Mouse (Mus musculus): ENCODE results near the gene Olfr573-ps1. TPM values are rescaled to one million over a fixed set of nuclear protein-coding genes. Genes with fewer than 3 reads are reported as not detected.

Gene Olfr573-ps1
- polyA plus RNA-seq, 1 experiment from 2014 or later: not detected

DNA sequence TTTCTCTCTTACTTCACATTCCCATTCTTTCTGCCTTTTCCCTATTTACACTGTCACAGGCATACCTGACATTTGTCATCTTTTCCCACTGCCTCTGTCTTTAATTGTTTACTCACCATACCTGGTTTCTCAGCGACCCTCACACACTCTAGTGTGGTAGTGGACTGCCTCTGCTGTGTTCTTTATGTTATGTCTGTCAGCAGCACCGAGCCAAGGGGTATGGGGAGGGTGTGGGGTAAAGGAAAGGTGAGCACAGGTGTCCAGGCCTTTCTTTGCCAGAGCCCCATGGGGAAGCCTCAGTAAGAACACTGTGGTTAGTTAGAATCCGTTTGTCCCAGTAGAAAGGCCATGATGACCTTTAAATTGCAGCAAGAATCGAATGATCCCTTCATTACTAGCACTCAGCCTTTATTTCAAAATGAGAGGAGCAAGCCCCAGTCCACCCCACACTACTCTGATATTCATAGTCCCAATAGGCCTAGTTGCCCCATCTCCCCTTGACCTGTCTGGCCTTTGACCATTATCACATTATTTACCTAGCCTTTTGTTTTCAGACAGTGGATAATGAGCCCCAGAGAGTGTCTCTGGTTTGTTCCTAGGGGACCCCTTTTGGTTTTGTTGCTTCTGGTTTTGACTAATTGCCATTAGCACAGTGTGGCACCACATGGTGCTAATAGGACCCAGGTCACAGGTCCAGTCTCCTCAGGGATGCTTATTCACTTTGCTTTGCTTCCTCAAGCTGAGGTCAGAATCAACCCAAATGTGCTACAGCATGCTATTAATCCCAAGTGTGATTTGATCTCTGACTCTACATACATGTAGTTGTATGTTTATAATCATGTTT is 25.1 kb downstream of the Olfr573-ps1 start, which contains the start of gene Olfr571:
Gene Olfr571 (minus strand): TSS at position 505 of the 844 bp plus-strand sequence.
- Histone ChIP-seq H3K9me3 (ENCODE audit: low read length) (no peaks in the 10 kb centered on the region), H3K27me3 (ENCODE audit: insufficient read depth, low read length) (no peaks in the 10 kb centered on the region), H3K4me3 (ENCODE audit: low read depth, low read length) (no peak within 1 kb of the TSS), H3K4me1 (ENCODE audit: insufficient read depth) (no peaks in the 10 kb centered on the region), H3K9ac (replicated peaks) (no peak within 1 kb of the TSS), H3K27ac (ENCODE audit: low read depth) (no peak within 1 kb of the TSS), H3K36me3 (replicated peaks; ENCODE audit: insufficient read depth, low read length) (no peaks in the 10 kb centered on the region), H3K4me2 (ENCODE audit: low read depth, low read length) (no peak within 1 kb of the TSS)
- 57% methylated on average over 4 of the region's 4 CpGs for WGBS (ENCODE audit: insufficient replicate concordance)
- DNase-seq (no peak), ATAC-seq (no peak)
- TF ChIP-seq CTCF (IDR thresholded peaks at IDR 0.05; ENCODE audit: low read depth): no peak
- TF ChIP-seq EP300 (IDR thresholded peaks at IDR 0.05; ENCODE audit: low read depth): no peak

DNA sequence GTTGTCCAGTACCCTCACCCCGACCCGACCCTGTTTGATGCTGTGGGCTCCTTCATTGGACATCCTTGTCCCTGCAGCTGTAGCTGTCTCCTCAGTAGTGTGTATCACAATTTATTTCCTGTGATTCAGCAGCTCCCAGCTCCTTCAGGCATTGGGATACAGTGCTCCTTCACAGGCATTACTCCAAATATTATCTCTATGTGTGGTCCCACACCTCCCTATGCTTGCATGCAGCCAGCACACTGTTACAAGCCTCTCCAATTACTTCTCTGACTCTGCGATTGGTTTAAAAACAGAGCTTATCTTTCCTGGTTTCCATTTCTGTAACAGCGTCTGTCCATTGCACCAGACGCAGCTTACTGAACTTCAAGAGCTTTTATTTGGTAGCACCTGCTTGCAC is 26.0 kb downstream of the Olfr573-ps1 start:
- no peaks in the 10 kb centered on the region for H3K36me3 ChIP-seq (replicated peaks; ENCODE audit: insufficient read depth, low read length)
- DNase-seq (no peak), ATAC-seq (no peak)
- H3K27ac ChIP-seq (ENCODE audit: low read depth): no peak overlapping the region
- H3K27me3 ChIP-seq (ENCODE audit: insufficient read depth, low read length): no peaks in the 10 kb centered on the region
- no peaks in the 10 kb centered on the region for H3K9me3 ChIP-seq (ENCODE audit: low read length)
- H3K9ac ChIP-seq (replicated peaks): no peak overlapping the region
- H3K4me3 ChIP-seq (ENCODE audit: low read depth, low read length): no peak overlapping the region
- 46% methylated on average over 5 of the region's 5 CpGs for WGBS (ENCODE audit: insufficient replicate concordance)
- H3K4me2 ChIP-seq (ENCODE audit: low read depth, low read length): no peak overlapping the region
- H3K4me1 ChIP-seq (ENCODE audit: insufficient read depth): no peaks in the 10 kb centered on the region
- TF ChIP-seq EP300 (IDR thresholded peaks at IDR 0.05; ENCODE audit: low read depth): no peak
- no peak for TF ChIP-seq CTCF (IDR thresholded peaks at IDR 0.05; ENCODE audit: low read depth)

DNA sequence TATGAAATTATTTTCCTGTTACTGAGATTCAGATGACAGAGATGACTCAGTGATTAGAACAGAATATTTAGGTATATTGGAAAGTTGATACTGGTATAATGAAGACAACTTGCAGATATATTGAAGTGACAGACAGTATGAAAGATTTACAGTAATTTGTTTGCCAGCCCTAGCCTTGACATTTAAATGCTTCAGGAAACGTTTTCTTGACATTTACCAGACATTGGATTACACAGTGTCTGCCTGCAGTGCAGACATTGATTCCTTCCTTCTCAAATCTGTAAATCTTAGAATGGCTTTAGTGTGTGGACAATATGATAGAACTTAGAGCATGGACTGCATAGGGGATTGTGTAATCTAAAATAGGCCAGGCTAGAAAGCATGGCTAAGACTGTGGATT is 27.1 kb downstream of the Olfr573-ps1 start:
- Histone ChIP-seq H3K9me3 (ENCODE audit: low read length) (no peaks in the 10 kb centered on the region), H3K27me3 (ENCODE audit: insufficient read depth, low read length) (no peaks in the 10 kb centered on the region), H3K4me1 (ENCODE audit: insufficient read depth) (no peaks in the 10 kb centered on the region), H3K9ac (replicated peaks) (no peak overlapping the region), H3K4me2 (ENCODE audit: low read depth, low read length) (no peak overlapping the region), H3K4me3 (ENCODE audit: low read depth, low read length) (no peak overlapping the region), H3K36me3 (replicated peaks; ENCODE audit: insufficient read depth, low read length) (no peaks in the 10 kb centered on the region), H3K27ac (ENCODE audit: low read depth) (no peak overlapping the region)
- ATAC-seq (no peak), DNase-seq (no peak)
- TF ChIP-seq EP300 (IDR thresholded peaks at IDR 0.05; ENCODE audit: low read depth): no peak
- no peak for TF ChIP-seq CTCF (IDR thresholded peaks at IDR 0.05; ENCODE audit: low read depth)
- WGBS (ENCODE audit: insufficient replicate concordance): 31% methylated on average over 1 of the region's 1 CpGs

Other genes with a start within 250 kb of the Olfr573-ps1 start
- not detected in 2 replicates for gene Olfr557, start 246.7 kb downstream of the Olfr573-ps1 start, polyA plus RNA-seq (2015; fragmentation: Nextera tagmentation; extraction: Ambion mirVana)
- gene Olfr558, start 240.4 kb downstream of the Olfr573-ps1 start, polyA plus RNA-seq (2015; fragmentation: Nextera tagmentation; extraction: Ambion mirVana): 0.04 TPM in 1 of 2 replicates, not detected in the other
- not detected in 2 replicates for gene Olfr33, start 223.5 kb downstream of the Olfr573-ps1 start, polyA plus RNA-seq (2015; fragmentation: Nextera tagmentation; extraction: Ambion mirVana)
- gene Olfr559, start 215.1 kb downstream of the Olfr573-ps1 start, polyA plus RNA-seq (2015; fragmentation: Nextera tagmentation; extraction: Ambion mirVana): not detected in 2 replicates
- gene Olfr560, start 183.2 kb downstream of the Olfr573-ps1 start, polyA plus RNA-seq (2015; fragmentation: Nextera tagmentation; extraction: Ambion mirVana): not detected in 2 replicates
- 0.04 TPM in 1 of 2 replicates, not detected in the other for gene Olfr78, start 183.1 kb downstream of the Olfr573-ps1 start, polyA plus RNA-seq (2015; fragmentation: Nextera tagmentation; extraction: Ambion mirVana)
- not detected in 2 replicates for gene Olfr561, start 171.4 kb downstream of the Olfr573-ps1 start, polyA plus RNA-seq (2015; fragmentation: Nextera tagmentation; extraction: Ambion mirVana)
- not detected in 2 replicates for gene Olfr564, start 139.1 kb downstream of the Olfr573-ps1 start, polyA plus RNA-seq (2015; fragmentation: Nextera tagmentation; extraction: Ambion mirVana)
- gene Olfr566, start 83.8 kb downstream of the Olfr573-ps1 start, polyA plus RNA-seq (2015; fragmentation: Nextera tagmentation; extraction: Ambion mirVana): not detected in 2 replicates
- not detected in 2 replicates for gene Olfr568, start 65.5 kb downstream of the Olfr573-ps1 start, polyA plus RNA-seq (2015; fragmentation: Nextera tagmentation; extraction: Ambion mirVana)
- not detected in 2 replicates for gene Olfr569, start 51.7 kb downstream of the Olfr573-ps1 start, polyA plus RNA-seq (2015; fragmentation: Nextera tagmentation; extraction: Ambion mirVana)
- gene Olfr570, start 48.0 kb downstream of the Olfr573-ps1 start, polyA plus RNA-seq (2015; fragmentation: Nextera tagmentation; extraction: Ambion mirVana): not detected in 2 replicates
- gene Olfr571, start 25.0 kb downstream of the Olfr573-ps1 start, polyA plus RNA-seq (2015; fragmentation: Nextera tagmentation; extraction: Ambion mirVana): not detected in 2 replicates
- gene Olfr572, start 18.2 kb downstream of the Olfr573-ps1 start, polyA plus RNA-seq (2015; fragmentation: Nextera tagmentation; extraction: Ambion mirVana): not detected in 2 replicates
- not detected in 2 replicates for gene Olfr574, start 5.9 kb upstream of the Olfr573-ps1 start, polyA plus RNA-seq (2015; fragmentation: Nextera tagmentation; extraction: Ambion mirVana)
- gene Olfr575, start 16.2 kb upstream of the Olfr573-ps1 start, polyA plus RNA-seq (2015; fragmentation: Nextera tagmentation; extraction: Ambion mirVana): not detected in 2 replicates
- not detected in 2 replicates for gene Olfr576, start 20.1 kb upstream of the Olfr573-ps1 start, polyA plus RNA-seq (2015; fragmentation: Nextera tagmentation; extraction: Ambion mirVana)
- gene Olfr577, start 33.4 kb upstream of the Olfr573-ps1 start, polyA plus RNA-seq (2015; fragmentation: Nextera tagmentation; extraction: Ambion mirVana): not detected in 2 replicates
- gene Olfr578, start 46.7 kb upstream of the Olfr573-ps1 start, polyA plus RNA-seq (2015; fragmentation: Nextera tagmentation; extraction: Ambion mirVana): not detected in 2 replicates
- gene Olfr582, start 95.4 kb upstream of the Olfr573-ps1 start, polyA plus RNA-seq (2015; fragmentation: Nextera tagmentation; extraction: Ambion mirVana): not detected in 2 replicates
- gene Olfr583, start 108.7 kb upstream of the Olfr573-ps1 start, polyA plus RNA-seq (2015; fragmentation: Nextera tagmentation; extraction: Ambion mirVana): not detected in 2 replicates
- gene Olfr584, start 139.3 kb upstream of the Olfr573-ps1 start, polyA plus RNA-seq (2015; fragmentation: Nextera tagmentation; extraction: Ambion mirVana): not detected in 2 replicates
- gene Olfr585, start 155.1 kb upstream of the Olfr573-ps1 start, polyA plus RNA-seq (2015; fragmentation: Nextera tagmentation; extraction: Ambion mirVana): not detected in 2 replicates
- not detected in 2 replicates for gene Olfr586, start 183.1 kb upstream of the Olfr573-ps1 start, polyA plus RNA-seq (2015; fragmentation: Nextera tagmentation; extraction: Ambion mirVana)
- not detected in 2 replicates for gene Olfr588-ps1, start 198.3 kb upstream of the Olfr573-ps1 start, polyA plus RNA-seq (2015; fragmentation: Nextera tagmentation; extraction: Ambion mirVana)
- not detected in 2 replicates for gene Olfr589, start 213.8 kb upstream of the Olfr573-ps1 start, polyA plus RNA-seq (2015; fragmentation: Nextera tagmentation; extraction: Ambion mirVana)
- gene Olfr591, start 235.8 kb upstream of the Olfr573-ps1 start, polyA plus RNA-seq (2015; fragmentation: Nextera tagmentation; extraction: Ambion mirVana): not detected in 2 replicates
- gene Olfr592, start 242.2 kb upstream of the Olfr573-ps1 start, polyA plus RNA-seq (2015; fragmentation: Nextera tagmentation; extraction: Ambion mirVana): not detected in 2 replicates